Mouse (Mus musculus) gastrocnemius, postnatal 14 days (tissue): ENCODE results near the gene Snx33. TPM values are rescaled to one million over a fixed set of nuclear protein-coding genes. Genes with fewer than 3 reads are reported as not detected.
"Not testable (repeated sequence)": the region's sequence is repeated elsewhere in the genome, so short reads cannot be mapped to it uniquely, and the experiment has no call there.

ENCODE experiments used
- DNase-seq: peaks from one replicate; pipeline ENCODE4 v3.0.0; 2021; ENCODE audit warnings: mixed read lengths
- intact Hi-C: fragments of 180-260 bp; cut with DNase I; formaldehyde crosslinking; loops from one replicate; pipeline ENCODE4 v1.15.1; 2025; ENCODE audit warnings: low total_unique reads
- long read RNA-seq, 2 experiments: library from polyadenylated mRNA; stranded (forward); transcript quantifications; one replicate each; pipeline ENCODE4 v2.0.0; 2021
- total RNA-seq, 2 experiments: library from RNA; stranded (reverse); gene quantifications; 2 replicates each; pipeline ENCODE4 v1.2.3; 2021

Snx33 gene
- total RNA-seq: 1 to 10 TPM; 6.4 to 6.5 TPM
- long read RNA-seq, experiment 1, full-length matches to known transcripts: 6 of 6 reads
- long read RNA-seq, experiment 1, partial matches to known transcripts: 0 of 6 reads
- long read RNA-seq, experiment 1, other reads (novel, unspliced or antisense): 0 of 6 reads
- long read RNA-seq, experiment 2, full-length matches to known transcripts: 4 of 5 reads
- long read RNA-seq, experiment 2, partial matches to known transcripts: 0 of 5 reads
- long read RNA-seq, experiment 2, other reads (novel, unspliced or antisense): 1 of 5 reads

GRCm38 (mm10) chr9:56928041-56928811 lies at the start of gene Snx33:
TSS of gene Snx33 (minus strand) at chr9:56928371.
- intact Hi-C loops: loop anchor here (5.0 to 10.0 kb wide), 2 partner anchors 36 to 207 kb away; partner anchors contain the start of gene Man2c1
- peak; percentile 98 for DNase-seq

GRCm38 (mm10) chr9:56975199-56975598 lies 47.0 kb upstream of the Snx33 start:
- intact Hi-C loops: no loop called here
- no peak for DNase-seq

- intact Hi-C loops: no loop called here
- DNase-seq: no peak
These were observed 45.9 kb upstream of the Snx33 start for GRCm38 (mm10) chr9:56973960-56974524.

GRCm38 (mm10) chr9:56970158-56970557 lies 42.0 kb upstream of the Snx33 start:
- no peak for DNase-seq
- intact Hi-C loops: no loop called here

GRCm38 (mm10) chr9:56961591-56961990 lies 33.4 kb upstream of the Snx33 start:
- intact Hi-C loops: no loop called here
- no peak for DNase-seq

- no peak for DNase-seq
- intact Hi-C loops: loop anchor here (10.0 kb wide), 1 partner anchor 66 kb away; no protein-coding TSS in a partner anchor
These were observed 30.5 kb upstream of the Snx33 start for GRCm38 (mm10) chr9:56958689-56959088.

- intact Hi-C loops: loop anchor here (10.0 kb wide), 1 partner anchor 68 kb away; no protein-coding TSS in a partner anchor
- peak; percentile 24 for DNase-seq
These were observed 28.9 kb upstream of the Snx33 start for GRCm38 (mm10) chr9:56956966-56957675.

- DNase-seq: no peak
- intact Hi-C loops: loop anchor here (10.0 kb wide), 1 partner anchor 71 kb away; no protein-coding TSS in a partner anchor
These were observed 25.4 kb upstream of the Snx33 start for GRCm38 (mm10) chr9:56953562-56953961.

- intact Hi-C loops: loop anchor here (10.0 kb wide), 1 partner anchor 74 kb away; no protein-coding TSS in a partner anchor
- DNase-seq: peak; percentile 98
These were observed 22.5 kb upstream of the Snx33 start, which contains the start of gene Snupn for GRCm38 (mm10) chr9:56950414-56951400. TSS of gene Snupn (plus strand) at chr9:56950878.

- intact Hi-C loops: loop anchor here (10.0 kb wide), 1 partner anchor 75 kb away; no protein-coding TSS in a partner anchor
- no peak for DNase-seq
These were observed 21.6 kb upstream of the Snx33 start for GRCm38 (mm10) chr9:56949767-56950166.

- DNase-seq, intact Hi-C loops: not testable (repeated sequence)
These were observed 20.5 kb upstream of the Snx33 start for GRCm38 (mm10) chr9:56948699-56949098.

- peak; percentile 24 for DNase-seq
- intact Hi-C loops: not testable (repeated sequence)
These were observed 19.3 kb upstream of the Snx33 start for GRCm38 (mm10) chr9:56947481-56947880.

GRCm38 (mm10) chr9:56938374-56938773 lies 10.2 kb upstream of the Snx33 start:
- no peak for DNase-seq
- intact Hi-C loops: no loop called here

- intact Hi-C loops: no loop called here
- peak; percentile 83 for DNase-seq
These were observed 9.3 kb upstream of the Snx33 start, which contains the start of gene Imp3 for GRCm38 (mm10) chr9:56937223-56938160. TSS of gene Imp3 (plus strand) at chr9:56937475.

GRCm38 (mm10) chr9:56936861-56937222 lies 8.7 kb upstream of the Snx33 start:
- intact Hi-C loops: no loop called here
- DNase-seq: no peak

GRCm38 (mm10) chr9:56930556-56930955 lies 2.4 kb upstream of the Snx33 start:
- intact Hi-C loops: no loop called here
- DNase-seq: no peak

- intact Hi-C loops: loop anchor here (5.0 to 10.0 kb wide), 2 partner anchors 37 to 205 kb away; partner anchors contain the start of gene Man2c1
- DNase-seq: no peak
These were observed 1.3 kb upstream of the Snx33 start for GRCm38 (mm10) chr9:56929496-56929895.
